Mouse (Mus musculus) liver, adult 2 months (tissue): ENCODE data around the gene Mcoln2.

Experiments used
- CTCF ChIP-seq: fragments of 200-500 bp; IDR thresholded peaks from 2 replicates; pipeline ENCODE4 v1.5.1; 2011; ENCODE audit warnings: low read depth, low read length, control low read depth
- POLR2A ChIP-seq: fragments of 200-500 bp; IDR thresholded peaks from 2 replicates; pipeline ENCODE4 v1.6.1; 2011; ENCODE audit warnings: low read length, control low read depth; ENCODE audit not compliant: insufficient read depth; ENCODE audit errors: extremely low read depth

- no peak for TF ChIP-seq CTCF
- no peak for TF ChIP-seq POLR2A
These were observed 32.2 kb upstream of the Mcoln2 start, which contains the start of gene Mcoln3 for GRCm38 (mm10) chr3:146117258-146117996.
